Mouse (Mus musculus) layer of hippocampus, postnatal 10 days (tissue): ENCODE data around the gene Zfand2a. TPM values are rescaled to one million over a fixed set of nuclear protein-coding genes. Genes with fewer than 3 reads are reported as not detected.

ENCODE experiments used
- DNase-seq, 2 experiments: peaks; one replicate each; pipeline ENCODE4 v3.0.0; 2021; ENCODE audit warnings: low spot score in 2 of 2
- total RNA-seq, 2 experiments: library from RNA; stranded (reverse); gene quantifications; 2 replicates each; pipeline ENCODE4 v1.2.3; 2021

Zfand2a gene
- total RNA-seq, 2 experiments from 2014 or later: 78.9 to 81.7 TPM

DNA sequence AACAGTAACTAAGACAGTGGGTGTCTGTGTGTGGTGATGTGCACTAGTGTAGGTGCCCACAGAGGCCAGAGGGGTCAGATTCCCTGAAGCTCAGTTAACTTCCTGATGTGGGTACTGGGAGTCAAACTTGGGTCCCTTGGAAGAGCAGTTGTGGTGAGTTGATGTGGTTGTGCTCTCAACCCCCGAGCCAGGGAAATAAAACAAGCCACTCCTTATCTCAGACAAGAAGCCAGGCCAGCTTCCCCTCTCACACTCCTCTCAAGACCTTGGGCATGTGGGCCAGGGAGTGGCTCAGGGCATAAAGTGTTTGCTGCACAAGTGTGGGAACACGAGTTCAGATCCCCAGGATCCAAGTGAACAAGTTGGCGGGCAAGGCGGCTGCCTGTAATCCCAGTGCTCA is 17.5 kb downstream of the Zfand2a start:
- DNase-seq: no peak

DNA sequence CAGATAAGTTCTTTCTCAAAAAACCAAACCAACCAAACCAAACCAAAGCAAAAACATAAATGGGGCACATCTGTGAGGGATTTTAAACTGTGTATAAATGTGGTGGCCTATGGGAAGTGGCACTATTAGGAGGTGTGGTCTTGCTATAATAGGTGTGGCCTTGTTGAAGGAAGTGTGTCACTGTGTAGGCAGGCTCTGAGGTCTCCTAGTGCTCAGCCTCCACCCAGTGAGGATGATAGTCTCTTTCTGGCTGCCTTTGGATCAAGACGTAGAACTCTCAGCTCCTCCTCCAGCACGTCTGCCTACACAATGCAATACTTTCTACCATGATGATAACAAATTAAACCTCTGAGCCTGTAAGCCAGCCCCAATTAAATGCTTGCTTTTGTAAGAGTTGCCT is 18.0 kb downstream of the Zfand2a start:
- no peak for DNase-seq

DNA sequence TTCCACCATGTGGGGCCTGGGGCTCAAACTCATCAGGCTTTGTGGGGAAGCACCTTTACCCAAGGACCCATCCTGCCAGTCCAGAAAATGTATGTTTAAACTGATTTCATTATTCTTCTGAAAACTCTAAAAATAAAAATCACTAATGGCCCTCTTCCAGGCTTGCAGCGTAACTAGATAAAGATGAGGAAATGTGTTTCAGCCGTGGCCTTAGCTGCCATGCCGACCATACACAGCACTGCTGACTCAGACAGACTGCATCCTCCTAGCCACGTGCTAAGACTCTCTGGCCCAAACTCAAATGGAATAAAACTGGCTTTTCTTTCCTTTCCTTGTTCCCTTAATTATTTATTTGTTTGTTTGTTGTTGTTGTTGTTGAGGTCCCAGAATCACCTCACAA is 19.5 kb downstream of the Zfand2a start:
- no peak for DNase-seq

DNA sequence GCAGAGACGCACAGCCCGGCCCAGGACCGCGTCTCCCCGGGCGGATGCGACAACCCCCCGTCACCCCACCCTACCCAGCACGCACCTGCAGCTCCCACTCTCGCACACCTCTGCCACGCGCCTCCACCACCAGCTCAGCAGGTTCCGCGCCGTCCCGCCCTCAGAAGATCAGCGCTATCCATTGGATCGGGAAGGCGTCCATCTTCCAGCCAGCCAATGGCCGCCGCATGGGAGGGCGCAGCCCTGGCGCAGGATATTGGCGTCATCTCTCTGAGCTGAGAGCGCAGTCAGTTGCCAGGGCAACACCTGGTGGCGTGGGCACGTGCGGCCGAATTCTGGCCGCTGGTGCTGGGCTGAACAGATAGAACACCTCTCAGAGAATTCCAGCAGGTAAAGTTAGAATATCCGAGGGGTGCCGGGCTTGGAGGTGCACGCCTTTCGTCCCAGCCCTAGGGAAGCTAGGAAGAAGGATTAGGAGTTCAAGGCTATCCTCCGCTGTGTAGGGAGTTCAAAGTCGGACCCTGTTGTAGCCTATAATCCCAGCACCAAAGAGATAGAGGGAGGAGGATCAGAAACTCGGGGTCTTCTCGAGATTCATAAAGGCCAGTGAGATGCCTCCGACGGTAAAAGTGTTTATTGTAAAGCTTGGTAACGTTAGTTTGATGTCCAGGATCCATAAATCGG is 23.8 kb downstream of the Zfand2a start, which contains the start of gene 3110082I17Rik:
3110082I17Rik (minus strand) TSS at position 144 of the 684 bp plus-strand sequence.
- peak; percentile 100 for DNase-seq

DNA sequence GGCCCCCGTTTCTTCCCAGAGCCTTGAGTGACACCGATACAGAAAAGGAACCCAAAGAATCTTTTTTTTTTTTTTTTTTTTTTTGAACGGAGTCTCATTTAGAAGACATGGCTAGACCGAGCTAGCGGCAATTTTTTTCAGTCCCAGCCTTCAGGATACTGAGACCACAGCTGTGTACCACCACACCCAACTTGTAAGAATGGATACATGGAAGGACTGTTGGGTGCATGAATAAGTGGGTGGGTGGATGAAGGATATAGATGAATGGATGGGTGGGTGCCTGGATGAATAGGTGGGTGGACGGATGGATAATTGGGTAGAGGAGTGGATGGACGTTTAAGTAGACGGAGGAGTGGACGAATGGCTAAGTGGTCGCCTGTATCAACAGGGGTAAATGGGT is 24.4 kb downstream of the Zfand2a start:
- DNase-seq: no peak

DNA sequence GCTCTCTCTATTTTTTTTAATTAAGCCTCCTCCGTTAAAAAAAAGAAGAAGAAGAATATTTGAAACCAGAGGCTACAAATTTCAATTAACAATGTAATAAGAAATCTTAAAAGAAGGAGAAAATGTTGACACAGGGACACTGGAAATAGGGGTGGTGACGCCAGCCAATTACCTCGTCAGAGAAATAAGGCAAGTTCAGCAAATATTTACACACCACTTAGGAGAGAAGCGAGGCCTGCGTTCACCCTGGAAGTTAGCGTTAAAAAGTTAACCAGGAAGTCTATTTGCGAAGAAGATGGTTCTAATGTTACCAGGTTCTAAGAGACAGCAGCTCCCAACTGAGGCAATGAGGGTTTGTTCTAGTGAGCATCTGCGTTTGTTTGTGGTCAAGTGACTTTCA is 27.1 kb downstream of the Zfand2a start:
- DNase-seq: no peak

DNA sequence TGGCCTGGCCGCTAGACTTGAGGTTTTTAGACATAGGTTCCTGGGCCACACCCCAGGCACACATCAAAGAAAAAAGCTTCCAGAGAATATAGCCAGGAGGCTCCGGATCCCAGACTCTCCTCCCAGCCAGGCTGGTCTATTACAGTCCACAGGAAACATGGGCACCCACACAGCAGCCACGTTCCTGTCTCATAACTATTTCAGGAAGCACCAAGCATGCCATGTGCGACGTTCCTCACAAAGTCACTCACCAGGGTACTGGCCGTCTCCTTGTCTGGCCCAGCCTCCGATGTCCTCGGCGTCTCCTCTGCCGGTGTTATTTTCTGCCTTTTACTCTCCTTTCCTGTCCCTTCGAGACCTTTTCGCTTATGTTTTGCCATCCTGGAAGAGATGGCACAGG is 29.2 kb downstream of the Zfand2a start:
- no peak for DNase-seq

DNA sequence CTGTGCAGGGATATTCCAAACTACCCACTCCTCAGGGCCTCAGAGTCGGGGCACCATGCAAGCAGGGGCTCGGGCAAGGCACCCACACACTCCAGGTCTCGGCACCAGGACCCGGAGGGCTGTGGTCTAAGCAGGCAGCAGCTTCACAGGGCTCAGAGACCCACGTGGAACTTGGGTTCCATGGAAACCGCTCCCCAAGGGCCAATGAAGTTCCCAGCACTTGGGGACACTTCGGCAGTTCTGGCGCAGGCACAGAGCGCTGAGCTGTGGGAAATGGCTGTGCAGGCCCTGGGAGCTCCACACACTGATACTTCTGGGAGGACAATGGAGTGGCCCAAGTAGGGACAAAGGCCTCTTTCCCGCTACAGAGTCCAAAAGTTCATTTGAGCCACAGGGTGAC is 31.3 kb downstream of the Zfand2a start:
- DNase-seq: no peak

DNA sequence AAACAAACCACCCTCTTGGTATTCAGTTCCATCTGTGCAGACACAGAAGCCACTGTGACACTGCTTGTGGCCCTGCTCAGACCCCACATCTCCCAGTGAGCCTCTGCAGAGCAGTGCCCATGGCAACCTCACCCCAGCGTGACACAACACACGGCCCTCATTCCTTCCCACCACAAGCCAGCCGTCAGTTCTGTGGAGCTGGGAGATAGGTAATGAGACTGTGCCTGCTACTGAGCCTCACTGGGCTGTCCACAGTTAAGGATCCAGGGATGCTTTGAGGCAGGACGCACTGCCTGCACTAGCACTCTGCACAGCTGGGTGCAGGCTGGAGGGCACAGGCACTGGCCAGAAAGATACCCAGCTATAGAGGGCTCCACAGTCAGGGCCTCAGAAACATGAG is 34.4 kb downstream of the Zfand2a start:
- DNase-seq: peak in 1 of 2 experiments; percentile 13

DNA sequence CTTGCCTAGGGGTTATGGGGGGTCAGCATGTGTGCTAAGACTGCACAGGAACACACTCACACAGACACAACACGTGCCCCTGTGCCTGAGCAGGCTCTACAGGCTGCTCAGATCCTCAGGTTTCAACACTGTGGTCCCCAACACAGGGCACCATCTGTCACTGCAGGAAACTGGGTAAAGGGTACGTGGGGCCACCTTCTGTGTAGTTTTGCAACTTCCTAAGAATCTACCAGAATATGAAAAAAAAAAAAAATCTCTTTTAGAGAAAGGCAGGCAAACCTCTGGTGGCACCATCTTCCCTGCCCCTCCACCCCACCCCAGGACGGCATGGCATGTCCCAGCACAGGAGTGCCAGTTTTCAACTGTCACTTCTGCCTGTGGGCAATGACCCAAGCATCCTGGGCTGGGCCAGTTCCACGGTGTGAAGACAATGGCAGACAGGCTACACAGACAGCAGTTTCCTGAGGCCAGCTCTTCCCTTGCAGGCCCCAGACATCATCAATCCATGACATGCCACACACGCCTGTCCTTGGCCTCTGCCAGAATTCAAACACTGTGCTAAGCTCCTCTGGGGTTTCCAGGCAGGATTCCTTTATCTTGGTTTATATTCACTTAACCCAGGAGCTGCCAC is 35.1 kb downstream of the Zfand2a start:
- DNase-seq: no peak

DNA sequence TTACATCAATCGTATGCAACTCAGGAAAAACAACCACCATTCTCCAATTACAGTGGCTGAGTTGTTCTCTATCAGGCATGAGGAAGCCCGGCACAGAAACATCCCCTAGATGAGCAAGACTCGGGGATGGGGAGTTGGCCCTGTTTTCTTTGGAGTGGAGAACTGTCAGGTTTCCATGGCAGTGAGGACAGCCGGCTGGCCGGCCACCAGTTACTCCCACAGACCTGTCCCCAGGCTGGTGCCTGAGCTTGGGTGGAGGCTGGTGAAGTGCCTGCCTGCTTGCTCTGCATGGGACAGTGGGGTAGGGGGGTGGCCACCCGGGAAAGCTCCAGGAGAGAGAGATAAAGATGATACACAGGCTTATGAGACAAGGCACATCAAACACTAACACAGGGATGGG is 36.3 kb downstream of the Zfand2a start:
- peak in 1 of 2 experiments; percentile 53 for DNase-seq

DNA sequence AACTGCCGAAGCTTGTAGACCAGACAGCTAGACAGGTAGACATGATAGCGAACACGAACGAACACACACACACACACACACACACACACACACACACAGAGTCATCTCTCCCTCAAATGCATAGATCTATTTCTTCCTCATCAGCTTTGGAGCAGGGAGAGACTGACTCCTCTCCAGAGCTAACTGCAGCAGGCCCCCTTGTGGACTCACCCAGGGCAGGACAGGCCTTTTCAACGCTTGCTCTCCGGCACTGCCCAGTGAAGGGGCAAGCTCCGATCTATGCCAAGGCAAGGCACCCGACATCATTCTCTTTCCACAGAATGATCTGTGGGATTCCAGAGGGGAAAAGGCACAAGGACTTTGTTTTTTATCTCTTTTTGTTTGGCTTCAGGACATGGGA is 39.1 kb downstream of the Zfand2a start:
- DNase-seq: no peak

DNA sequence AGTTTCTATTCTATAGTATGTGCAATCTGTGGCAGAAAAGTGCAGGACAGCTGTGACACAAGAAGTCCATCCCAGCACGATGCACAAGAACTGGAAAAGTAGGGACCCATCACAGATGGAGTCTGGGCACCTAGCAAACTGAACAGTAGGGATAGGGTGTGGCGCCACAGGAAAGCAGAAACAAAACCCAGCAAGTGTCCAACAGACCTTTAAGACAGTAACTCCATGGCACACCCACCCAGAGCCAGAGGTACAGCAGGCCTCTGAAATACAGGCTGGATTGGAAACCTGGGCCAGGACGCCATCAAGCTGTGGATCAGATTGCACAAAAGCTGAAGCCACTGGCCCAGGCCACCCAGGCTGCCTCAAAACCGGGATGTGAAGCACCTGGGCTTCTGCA is 41.4 kb downstream of the Zfand2a start:
- no peak for DNase-seq

DNA sequence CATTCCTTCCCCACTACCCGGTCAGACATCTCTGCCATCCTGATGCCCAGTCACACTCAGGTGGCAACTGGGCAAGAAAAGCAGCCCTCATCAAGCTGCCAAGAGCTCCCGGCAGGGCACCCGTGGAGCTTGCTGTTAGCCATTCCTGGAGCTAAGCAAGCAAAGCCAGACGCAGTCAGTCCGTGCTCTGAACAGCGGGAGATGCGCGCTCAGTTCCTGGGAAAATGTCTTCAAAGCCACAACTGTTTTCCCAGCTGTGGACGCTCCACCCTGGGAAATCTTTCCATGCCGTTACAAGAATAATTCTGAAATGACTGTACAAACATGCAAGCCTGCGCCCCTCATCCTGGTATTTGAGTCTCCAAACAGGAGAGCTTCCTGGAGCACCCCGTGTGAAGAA is 41.9 kb downstream of the Zfand2a start:
- DNase-seq: no peak

DNA sequence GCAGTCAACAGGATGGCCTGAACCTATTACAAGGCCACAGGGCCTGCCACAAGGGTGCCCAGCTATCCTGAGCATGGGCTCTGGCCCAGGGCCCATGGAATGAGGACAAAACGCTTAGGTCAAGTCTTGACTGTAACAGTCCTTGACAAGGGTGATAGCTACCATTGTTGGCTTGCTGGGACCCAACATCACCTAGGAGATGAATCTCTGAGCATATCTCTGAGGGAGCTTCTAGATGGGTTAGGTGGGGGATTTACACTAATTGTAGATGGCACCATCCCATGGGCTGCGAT is 42.7 kb downstream of the Zfand2a start:
- DNase-seq: no peak

DNA sequence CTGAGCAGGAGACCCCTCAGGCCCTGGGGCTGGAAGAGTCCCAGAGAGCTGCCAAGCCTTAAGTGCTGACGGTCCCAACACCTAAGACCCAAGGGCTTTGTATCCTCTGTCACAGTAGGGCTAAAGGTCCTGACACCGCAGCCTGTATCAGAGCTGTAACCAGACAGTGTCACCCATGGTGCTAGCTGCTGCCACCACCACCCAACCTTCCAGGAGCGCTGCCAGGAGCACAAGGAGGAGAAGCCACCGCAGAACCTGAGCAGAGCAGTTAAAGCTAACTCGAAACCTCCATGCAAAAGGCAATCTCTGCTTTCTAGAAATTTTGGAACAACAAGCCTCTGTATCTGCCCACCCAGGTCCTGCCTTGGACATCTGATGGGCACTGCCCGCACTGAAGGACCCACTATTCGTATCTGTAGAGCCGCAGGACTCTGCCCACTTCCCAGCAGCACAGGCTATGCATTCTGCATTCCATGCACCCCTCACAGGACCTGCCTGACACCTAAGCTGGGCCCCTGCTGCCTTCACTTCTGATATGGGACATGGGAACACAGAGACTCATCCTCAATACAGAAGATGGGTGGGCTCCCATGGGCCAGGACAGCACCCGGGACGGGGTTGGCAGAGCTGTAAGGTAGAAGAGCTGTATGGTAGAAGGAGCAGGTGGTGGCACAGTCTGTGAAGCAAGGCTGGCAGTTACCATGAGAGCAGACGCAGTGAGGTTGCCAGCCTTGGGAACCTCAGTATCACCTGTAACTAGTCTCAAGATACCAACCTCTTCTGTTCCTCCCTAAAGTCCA is 43.2 kb downstream of the Zfand2a start:
- no peak for DNase-seq

DNA sequence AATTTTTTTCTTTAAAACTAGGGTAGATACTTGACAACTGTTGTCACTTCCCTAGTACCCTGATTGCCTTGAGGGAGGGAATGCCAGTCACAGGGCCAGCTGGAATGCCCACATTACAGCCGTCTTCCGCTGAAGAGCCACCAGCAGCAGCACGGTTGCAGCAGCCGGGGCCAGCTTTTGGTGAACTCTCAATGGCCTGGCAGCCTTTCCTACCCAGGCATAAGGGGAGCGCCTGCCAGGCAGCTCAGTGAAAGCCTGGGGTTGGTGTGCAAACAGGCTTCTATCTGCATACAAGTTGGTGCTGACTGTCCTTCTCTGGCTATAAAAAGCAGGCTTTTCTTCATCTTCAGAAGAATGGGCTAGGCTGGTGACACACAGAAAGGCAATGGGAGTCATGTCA is 43.9 kb downstream of the Zfand2a start:
- peak in 1 of 2 experiments; percentile 63 for DNase-seq

DNA sequence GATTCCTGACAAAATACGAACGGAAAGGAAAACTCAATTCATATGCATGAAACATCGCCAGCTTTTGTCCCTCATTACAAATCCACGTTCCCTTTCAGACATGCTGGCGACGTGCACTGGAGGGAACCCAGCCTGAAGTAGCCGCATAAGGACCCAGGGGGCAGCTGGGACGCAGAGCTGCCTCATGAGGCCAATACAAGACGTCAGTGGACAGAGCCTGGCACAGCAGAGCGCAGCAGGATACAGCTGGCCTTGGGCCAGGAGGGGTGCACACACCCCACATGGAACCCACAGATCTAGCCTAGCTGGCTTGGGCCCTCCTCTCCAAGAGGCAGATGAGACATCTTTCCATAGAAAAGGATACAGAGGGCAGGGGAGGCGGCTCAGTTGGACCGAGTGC is 45.9 kb downstream of the Zfand2a start:
- DNase-seq: peak in 1 of 2 experiments; percentile 49

DNA sequence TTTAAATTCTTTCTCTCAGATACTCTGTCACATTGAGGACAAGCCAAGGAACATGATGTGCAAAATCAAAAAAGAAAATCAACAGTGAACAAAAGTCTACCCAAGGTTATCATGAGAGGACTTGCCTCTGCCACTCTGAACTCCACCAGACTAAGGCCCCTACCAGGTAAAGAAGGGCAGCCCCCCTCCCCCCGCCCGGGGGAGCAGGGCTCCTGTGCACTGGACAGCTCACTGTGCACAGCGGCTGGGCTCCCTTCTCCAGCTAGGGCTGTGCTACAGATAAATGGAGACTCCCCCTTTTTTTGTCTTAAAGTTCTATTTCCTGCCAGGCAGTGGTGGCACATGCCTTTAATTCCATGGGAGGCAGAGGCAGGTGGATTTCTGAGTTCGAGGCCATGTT is 46.6 kb downstream of the Zfand2a start:
- DNase-seq: no peak

DNA sequence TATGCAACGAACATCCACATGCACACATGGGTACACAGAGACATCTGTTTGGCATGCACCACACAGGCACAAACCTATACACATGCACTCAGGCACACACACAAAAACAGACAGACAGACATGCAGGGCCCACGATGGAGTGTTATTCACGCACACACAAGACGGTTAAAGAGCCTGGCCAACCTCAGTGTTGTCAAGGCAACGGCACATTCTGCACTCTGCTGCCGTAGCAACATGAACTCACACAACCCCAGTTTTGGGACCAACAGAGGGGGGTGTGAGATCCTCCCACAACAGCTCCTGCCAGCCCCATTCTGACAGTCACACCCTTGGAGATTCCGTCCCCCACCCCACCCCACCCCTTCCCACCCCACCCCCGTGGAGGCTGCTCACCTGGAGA is 49.4 kb downstream of the Zfand2a start:
- peak in 1 of 2 experiments; percentile 73 for DNase-seq

DNA sequence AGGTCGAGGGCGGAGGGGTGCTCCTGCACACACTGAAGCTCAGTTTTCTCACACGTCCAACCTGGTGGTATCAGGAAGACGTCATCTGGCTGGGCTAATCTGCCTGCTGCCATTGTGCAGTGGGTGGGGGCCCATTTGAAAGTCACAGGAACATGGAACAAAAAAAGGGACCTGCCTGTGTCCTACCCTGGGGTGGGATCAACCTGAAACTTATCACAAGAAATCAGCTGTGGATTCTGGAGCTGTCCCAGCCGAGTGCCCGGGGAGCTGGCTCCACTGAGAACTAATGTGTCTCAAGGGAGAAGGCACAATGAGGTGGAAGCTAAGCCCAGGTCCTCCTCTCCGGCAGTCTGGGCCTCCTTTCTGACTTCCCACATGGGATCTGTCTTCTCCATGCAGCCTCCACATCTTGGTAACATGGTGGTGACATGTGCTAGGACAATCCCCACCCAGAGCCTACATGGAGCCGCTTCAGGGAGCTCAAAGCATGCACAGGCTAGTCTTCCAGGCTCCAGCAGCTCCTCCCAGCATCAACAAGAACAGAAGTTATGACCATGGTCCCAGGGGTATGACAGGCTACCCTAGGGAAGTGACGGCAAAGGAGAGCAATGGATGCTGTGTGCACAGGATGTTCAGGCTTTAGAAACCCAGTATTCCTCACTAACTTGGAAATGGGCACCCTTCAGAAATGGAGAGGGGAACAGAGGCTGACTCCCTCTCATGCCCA is 50.3 kb downstream of the Zfand2a start:
- peak in 1 of 2 experiments; percentile 30 for DNase-seq
